Mouse (Mus musculus) lung, postnatal 0 days (tissue): ENCODE measurements around the gene 9330182L06Rik.

Source experiments
- CTCF ChIP-seq: IDR thresholded peaks from 2 replicates; pipeline ENCODE4 v1.5.1; 2016; ENCODE audit warnings: antibody characterized with exemption, mild to moderate bottlenecking
- EP300 ChIP-seq: IDR thresholded peaks from 2 replicates; pipeline ENCODE4 v1.6.1; 2016; ENCODE audit warnings: antibody characterized with exemption, mild to moderate bottlenecking, control low read depth

- no peak for TF ChIP-seq CTCF
- TF ChIP-seq EP300 = no peak
Observed at GRCm38 (mm10) chr5:9339511-9340173, 73.7 kb downstream of the 9330182L06Rik start.
